Mouse (Mus musculus) lung, postnatal 0 days (tissue): ENCODE data around the gene Rcn2.

ENCODE experiments used
- CTCF ChIP-seq: IDR thresholded peaks from 2 replicates; pipeline ENCODE4 v1.5.1; 2016; ENCODE audit warnings: antibody characterized with exemption, mild to moderate bottlenecking
- EP300 ChIP-seq: IDR thresholded peaks from 2 replicates; pipeline ENCODE4 v1.6.1; 2016; ENCODE audit warnings: antibody characterized with exemption, mild to moderate bottlenecking, control low read depth

GRCm38 (mm10) chr9:56056147-56056546 is 14.5 kb downstream of the Rcn2 start:
- no peak for TF ChIP-seq CTCF
- TF ChIP-seq EP300: no peak
